Mouse (Mus musculus): ENCODE results near the gene Ap3s2. TPM values are rescaled to one million over a fixed set of nuclear protein-coding genes. Genes with fewer than 3 reads are reported as not detected.

Ap3s2 gene
- polyA plus RNA-seq, 1 experiment from 2014 or later, result 33.9 TPM

DNA sequence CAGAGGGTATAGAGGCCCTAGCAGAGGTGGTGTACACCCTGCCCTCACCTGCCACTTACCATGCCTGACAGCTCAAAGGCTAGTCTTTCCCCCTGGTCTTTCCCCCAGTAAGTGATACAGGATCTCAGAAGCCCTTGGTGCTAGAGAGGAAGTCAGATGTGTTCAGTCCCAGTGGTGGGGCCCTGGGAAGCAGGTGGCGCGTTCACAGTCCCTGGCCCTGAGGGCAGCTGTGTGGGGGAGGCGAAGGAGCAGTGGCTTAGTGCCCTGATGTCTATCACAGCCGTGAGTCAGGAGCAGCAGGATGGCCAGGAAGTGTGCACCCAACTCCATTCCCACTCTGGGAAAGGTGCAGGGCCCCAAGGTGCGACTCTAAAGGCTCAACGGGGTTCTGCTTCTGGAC lies 40.4 kb downstream of the Ap3s2 start:
- WGBS, result 54% methylated on average over 6 of the region's 6 CpGs
- H3K9ac ChIP-seq (ENCODE audit: low read depth, low read length), result no peak overlapping the region
- no peak overlapping the region for H3K4me3 ChIP-seq (ENCODE audit: low read length)
- H3K9me3 ChIP-seq (ENCODE audit: control insufficient read depth, low read length), result no peaks in the 10 kb centered on the region
- no peak overlapping the region for H3K4me2 ChIP-seq (replicated peaks; ENCODE audit: low read depth, low read length)
- H3K36me3 ChIP-seq (ENCODE audit: control insufficient read depth, insufficient read depth, low read length), result peaks cover 21% of the 10 kb centered on the region
- no peaks in the 10 kb centered on the region for H3K27me3 ChIP-seq (ENCODE audit: control insufficient read depth, insufficient read depth, low read length)
- H3K4me1 ChIP-seq (ENCODE audit: control insufficient read depth, insufficient read depth, low read length), result peaks cover 12% of the 10 kb centered on the region; the same call in 1 of the 2 replicates
- 0 out of 2 replicates have a peak overlapping the region, but pooled peaks have one; percentile 38 for H3K27ac ChIP-seq (ENCODE audit: low read depth, low read length)
- ATAC-seq (ENCODE audit: low FRiP score, low TSS enrichment), result peak; percentile 53

DNA sequence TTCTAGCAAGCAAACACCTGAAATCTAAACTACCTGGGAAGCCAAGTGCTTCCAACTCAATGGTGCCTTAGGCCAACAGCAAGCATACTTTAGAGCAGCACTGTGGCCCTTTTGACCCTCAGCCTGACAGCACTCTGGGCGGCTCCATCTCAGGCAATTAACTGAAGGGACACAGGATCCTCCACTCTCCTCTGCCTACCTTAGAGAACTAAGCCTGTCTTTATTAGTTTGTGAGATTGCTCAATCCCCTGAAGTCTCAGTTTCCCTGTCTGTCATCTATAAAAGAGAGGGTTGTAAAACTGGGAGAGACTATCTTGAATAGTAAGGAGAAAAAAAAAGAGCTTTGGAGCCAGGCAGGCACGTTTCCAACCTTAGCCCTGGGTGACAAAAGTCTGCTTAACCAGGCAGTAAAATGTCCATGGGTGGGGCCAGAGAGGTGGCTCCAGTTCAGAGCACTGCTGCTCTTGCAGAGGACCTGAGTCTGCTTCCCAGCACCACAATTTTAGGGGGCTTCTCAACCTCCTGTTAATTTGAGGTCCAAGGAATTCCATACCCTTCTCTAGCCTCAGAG lies 41.9 kb downstream of the Ap3s2 start:
- WGBS, result 26% methylated on average over 2 of the region's 2 CpGs
- Histone ChIP-seq H3K27ac (ENCODE audit: low read depth, low read length) (no peak overlapping the region), H3K9ac (ENCODE audit: low read depth, low read length) (no peak overlapping the region), H3K4me3 (ENCODE audit: low read length) (no peak overlapping the region), H3K4me2 (replicated peaks; ENCODE audit: low read depth, low read length) (no peak overlapping the region), H3K4me1 (ENCODE audit: control insufficient read depth, insufficient read depth, low read length) (peaks cover 12% of the 10 kb centered on the region; the same call in 1 of the 2 replicates), H3K36me3 (ENCODE audit: control insufficient read depth, insufficient read depth, low read length) (peaks cover 20% of the 10 kb centered on the region), H3K27me3 (ENCODE audit: control insufficient read depth, insufficient read depth, low read length) (no peaks in the 10 kb centered on the region), H3K9me3 (ENCODE audit: control insufficient read depth, low read length) (no peaks in the 10 kb centered on the region)
- ATAC-seq (ENCODE audit: low FRiP score, low TSS enrichment), result no peak

DNA sequence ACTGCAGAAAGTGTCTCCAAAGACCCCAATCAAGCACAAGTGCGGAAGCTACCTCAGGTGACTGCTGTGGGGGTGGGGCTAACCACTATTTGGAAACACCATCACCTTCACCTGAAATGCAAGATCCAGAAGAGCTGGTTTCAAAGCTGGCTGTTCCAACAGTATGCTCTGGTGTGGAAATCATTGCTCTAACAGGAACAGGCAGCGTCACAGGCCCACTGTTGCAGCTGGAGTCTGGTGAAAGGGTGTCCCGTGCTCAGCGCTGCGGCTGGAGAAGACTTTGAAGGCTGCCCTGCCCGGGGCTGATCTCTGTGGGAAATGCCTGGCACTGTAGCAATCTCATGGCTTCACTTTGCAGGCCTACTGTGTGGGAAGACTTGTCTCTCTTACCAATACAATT lies 47.0 kb downstream of the Ap3s2 start:
- Histone ChIP-seq H3K4me2 (replicated peaks; ENCODE audit: low read depth, low read length) (no peak overlapping the region), H3K4me3 (ENCODE audit: low read length) (no peak overlapping the region), H3K9me3 (ENCODE audit: control insufficient read depth, low read length) (no peaks in the 10 kb centered on the region), H3K36me3 (ENCODE audit: control insufficient read depth, insufficient read depth, low read length) (peaks cover 3% of the 10 kb centered on the region; the same call in 1 of the 2 replicates), H3K27me3 (ENCODE audit: control insufficient read depth, insufficient read depth, low read length) (no peaks in the 10 kb centered on the region), H3K27ac (ENCODE audit: low read depth, low read length) (no peak overlapping the region), H3K4me1 (ENCODE audit: control insufficient read depth, insufficient read depth, low read length) (no peaks in the 10 kb centered on the region), H3K9ac (ENCODE audit: low read depth, low read length) (no peak overlapping the region)
- WGBS, result 87% methylated on average over 6 of the region's 6 CpGs
- no peak for ATAC-seq (ENCODE audit: low FRiP score, low TSS enrichment)

DNA sequence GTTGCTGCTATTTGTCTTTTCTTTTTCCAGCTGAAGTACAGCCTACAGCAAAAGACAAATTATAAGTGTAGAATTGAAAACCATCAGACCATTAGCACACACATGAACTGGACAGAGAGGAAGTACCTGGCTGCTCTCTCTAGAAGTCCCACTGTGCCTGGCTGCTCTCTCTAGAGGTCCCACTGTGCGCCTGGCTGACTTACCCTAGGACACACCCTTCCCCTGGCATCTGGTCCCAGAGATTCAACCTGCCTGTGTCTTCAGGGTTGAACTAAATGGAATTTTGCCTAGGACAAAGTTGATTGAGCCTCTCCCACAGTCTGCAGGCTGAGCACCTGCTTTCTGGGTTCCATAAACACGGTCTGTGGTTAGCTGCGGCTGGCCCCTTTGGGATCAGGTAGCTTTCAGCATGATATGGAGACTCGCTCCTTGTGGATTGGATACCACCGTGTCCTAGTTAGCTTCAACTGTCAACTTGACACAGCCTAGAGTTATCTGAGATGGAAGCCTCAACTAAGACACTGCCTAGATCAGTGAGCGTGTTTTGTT lies 48.6 kb downstream of the Ap3s2 start:
- Histone ChIP-seq H3K9ac (ENCODE audit: low read depth, low read length) (no peak overlapping the region), H3K27ac (ENCODE audit: low read depth, low read length) (no peak overlapping the region), H3K9me3 (ENCODE audit: control insufficient read depth, low read length) (no peaks in the 10 kb centered on the region), H3K4me2 (replicated peaks; ENCODE audit: low read depth, low read length) (no peak overlapping the region), H3K36me3 (ENCODE audit: control insufficient read depth, insufficient read depth, low read length) (no peaks in the 10 kb centered on the region; the same call in 1 of the 2 replicates), H3K27me3 (ENCODE audit: control insufficient read depth, insufficient read depth, low read length) (no peaks in the 10 kb centered on the region), H3K4me1 (ENCODE audit: control insufficient read depth, insufficient read depth, low read length) (no peaks in the 10 kb centered on the region), H3K4me3 (ENCODE audit: low read length) (no peak overlapping the region)
- no peak for ATAC-seq (ENCODE audit: low FRiP score, low TSS enrichment)
- WGBS, result 85% methylated on average over 6 of the region's 6 CpGs

DNA sequence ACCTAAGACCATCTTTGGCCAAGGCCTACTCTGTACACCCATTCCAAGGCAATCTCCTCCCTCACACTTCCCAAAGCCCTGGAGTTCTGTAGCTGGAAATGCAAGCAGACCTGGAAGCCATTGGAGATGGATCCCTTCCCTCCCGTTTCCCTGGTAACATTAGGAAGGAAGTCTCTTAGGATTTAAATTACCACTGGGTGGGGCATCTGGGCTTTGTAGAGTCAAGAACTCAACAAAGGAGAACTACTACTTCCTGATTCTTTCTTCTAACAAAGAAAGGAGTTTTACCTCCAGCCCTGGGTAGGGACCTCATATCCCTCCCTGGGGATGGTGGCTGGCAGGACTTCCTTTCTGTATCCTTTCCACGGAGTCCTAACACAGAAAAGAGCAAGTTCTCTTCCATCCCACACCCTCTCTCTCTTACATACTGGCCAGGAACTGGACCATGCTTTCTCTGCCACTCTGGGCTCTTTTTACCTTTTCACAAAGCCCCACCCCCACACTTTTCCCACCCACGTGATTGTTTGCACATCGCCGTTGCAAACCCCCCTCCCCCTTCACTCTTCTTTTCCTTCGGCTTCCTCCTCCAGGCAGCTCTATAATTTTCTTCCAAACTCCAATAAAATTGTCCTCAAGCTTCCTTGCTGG lies 51.3 kb downstream of the Ap3s2 start:
- ATAC-seq (ENCODE audit: low FRiP score, low TSS enrichment), result no peak
- H3K4me1 ChIP-seq (ENCODE audit: control insufficient read depth, insufficient read depth, low read length), result no peaks in the 10 kb centered on the region
- no peaks in the 10 kb centered on the region for H3K9me3 ChIP-seq (ENCODE audit: control insufficient read depth, low read length)
- H3K4me3 ChIP-seq (ENCODE audit: low read length), result no peak overlapping the region
- WGBS, result 36% methylated on average over 6 of the region's 6 CpGs
- H3K4me2 ChIP-seq (replicated peaks; ENCODE audit: low read depth, low read length), result no peak overlapping the region
- H3K27ac ChIP-seq (ENCODE audit: low read depth, low read length), result no peak overlapping the region
- no peaks in the 10 kb centered on the region for H3K27me3 ChIP-seq (ENCODE audit: control insufficient read depth, insufficient read depth, low read length)
- H3K9ac ChIP-seq (ENCODE audit: low read depth, low read length), result no peak overlapping the region
- H3K36me3 ChIP-seq (ENCODE audit: control insufficient read depth, insufficient read depth, low read length), result no peaks in the 10 kb centered on the region

DNA sequence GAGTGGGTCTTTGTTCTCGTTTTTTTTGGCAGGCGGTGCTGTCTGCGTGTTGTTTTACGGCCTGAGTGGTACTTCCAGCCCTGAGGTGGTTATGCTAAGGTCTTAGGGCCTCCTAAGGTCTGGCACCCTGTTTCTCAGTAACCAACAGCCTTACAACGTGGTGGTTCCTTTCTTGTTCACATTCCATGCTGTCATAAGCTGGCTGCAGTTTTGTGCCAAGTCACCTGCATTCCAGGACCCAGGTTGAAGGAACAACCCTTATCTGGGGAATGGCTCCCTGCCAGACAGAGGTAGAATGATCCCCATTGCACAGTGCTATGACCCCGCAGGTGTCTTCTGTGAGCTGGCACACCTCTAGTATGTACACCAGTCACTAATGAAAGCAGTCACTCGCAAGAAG lies 52.0 kb downstream of the Ap3s2 start:
- no peaks in the 10 kb centered on the region for H3K4me1 ChIP-seq (ENCODE audit: control insufficient read depth, insufficient read depth, low read length)
- no peak overlapping the region for H3K4me3 ChIP-seq (ENCODE audit: low read length)
- H3K4me2 ChIP-seq (replicated peaks; ENCODE audit: low read depth, low read length), result no peak overlapping the region
- H3K36me3 ChIP-seq (ENCODE audit: control insufficient read depth, insufficient read depth, low read length), result no peaks in the 10 kb centered on the region
- H3K9ac ChIP-seq (ENCODE audit: low read depth, low read length), result no peak overlapping the region
- ATAC-seq (ENCODE audit: low FRiP score, low TSS enrichment), result no peak
- H3K27me3 ChIP-seq (ENCODE audit: control insufficient read depth, insufficient read depth, low read length), result no peaks in the 10 kb centered on the region
- WGBS, result 67% methylated on average over 7 of the region's 7 CpGs
- no peaks in the 10 kb centered on the region for H3K9me3 ChIP-seq (ENCODE audit: control insufficient read depth, low read length)
- no peak overlapping the region for H3K27ac ChIP-seq (ENCODE audit: low read depth, low read length)

DNA sequence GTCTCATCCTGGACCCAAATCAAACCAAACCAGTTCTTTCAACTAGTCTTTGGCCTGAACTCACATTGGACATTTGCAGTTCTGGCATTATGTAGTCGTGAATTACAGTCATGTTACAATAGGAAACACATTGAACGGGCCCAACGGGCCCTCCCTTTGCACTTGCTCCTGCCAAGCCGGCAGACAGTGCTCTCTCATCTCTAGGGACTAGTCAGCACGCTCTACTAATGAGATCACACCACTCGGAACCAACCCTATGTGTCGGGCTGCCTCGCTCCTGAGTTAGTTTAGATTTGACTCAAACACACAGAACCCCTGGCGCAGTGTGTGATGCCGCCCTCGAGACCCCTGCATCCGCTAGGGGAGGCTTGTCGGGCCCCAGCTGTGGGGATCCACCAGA lies 52.6 kb downstream of the Ap3s2 start:
- H3K27ac ChIP-seq (ENCODE audit: low read depth, low read length), result no peak overlapping the region
- WGBS, result 77% methylated on average over 13 of the region's 13 CpGs

DNA sequence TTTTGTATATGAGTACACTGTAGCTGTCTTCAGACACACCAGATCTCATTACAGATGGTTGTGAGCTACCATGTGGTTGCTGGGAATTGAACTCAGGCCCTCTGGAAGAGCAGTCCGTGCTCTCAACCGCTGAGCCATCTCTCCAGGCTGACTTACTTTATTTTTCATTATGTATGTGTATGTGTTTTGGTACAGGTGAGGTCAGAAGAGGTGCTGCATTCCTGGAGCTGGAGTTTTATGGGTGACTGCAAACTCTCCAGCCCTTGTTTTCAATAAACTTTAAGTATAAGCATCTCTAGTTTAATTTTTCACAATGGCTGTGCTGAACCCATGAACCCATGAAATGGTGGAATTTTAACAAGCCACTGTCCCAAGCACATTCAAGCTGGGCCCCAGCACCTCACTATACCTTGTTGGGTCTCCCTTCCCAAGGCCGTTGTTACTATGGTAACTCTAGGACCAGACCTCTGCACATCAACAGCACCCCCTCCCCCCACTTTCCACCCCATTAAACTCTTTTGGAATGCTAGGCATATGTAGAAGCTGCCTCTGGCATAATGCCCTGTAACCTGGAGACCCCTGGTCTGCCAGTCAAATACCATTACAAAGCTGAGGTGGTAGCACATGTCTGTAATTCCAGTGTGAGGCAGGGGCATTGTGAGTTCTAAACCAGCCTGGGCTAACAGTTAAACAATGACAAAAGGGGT lies 54.0 kb downstream of the Ap3s2 start:
- H3K27me3 ChIP-seq (ENCODE audit: control insufficient read depth, insufficient read depth, low read length), result no peaks in the 10 kb centered on the region
- 62% methylated on average over 3 of the region's 3 CpGs for WGBS
- H3K9me3 ChIP-seq (ENCODE audit: control insufficient read depth, low read length), result no peaks in the 10 kb centered on the region
- no peak overlapping the region for H3K9ac ChIP-seq (ENCODE audit: low read depth, low read length)
- H3K27ac ChIP-seq (ENCODE audit: low read depth, low read length), result peak overlapping the region; percentile 42
- ATAC-seq (ENCODE audit: low FRiP score, low TSS enrichment), result peak; percentile 77
- no peaks in the 10 kb centered on the region for H3K4me1 ChIP-seq (ENCODE audit: control insufficient read depth, insufficient read depth, low read length)
- H3K4me3 ChIP-seq (ENCODE audit: low read length), result no peak overlapping the region
- no peak overlapping the region for H3K4me2 ChIP-seq (replicated peaks; ENCODE audit: low read depth, low read length)
- no peaks in the 10 kb centered on the region for H3K36me3 ChIP-seq (ENCODE audit: control insufficient read depth, insufficient read depth, low read length)

More for the DNA sequence above, 52.6 kb downstream of the Ap3s2 start:
- no peak for ATAC-seq (ENCODE audit: low FRiP score, low TSS enrichment)
- H3K4me3 ChIP-seq (ENCODE audit: low read length), result no peak overlapping the region
- H3K36me3 ChIP-seq (ENCODE audit: control insufficient read depth, insufficient read depth, low read length), result no peaks in the 10 kb centered on the region
- H3K4me1 ChIP-seq (ENCODE audit: control insufficient read depth, insufficient read depth, low read length), result no peaks in the 10 kb centered on the region
- H3K27me3 ChIP-seq (ENCODE audit: control insufficient read depth, insufficient read depth, low read length), result no peaks in the 10 kb centered on the region
- no peak overlapping the region for H3K4me2 ChIP-seq (replicated peaks; ENCODE audit: low read depth, low read length)
- no peaks in the 10 kb centered on the region for H3K9me3 ChIP-seq (ENCODE audit: control insufficient read depth, low read length)
- no peak overlapping the region for H3K9ac ChIP-seq (ENCODE audit: low read depth, low read length)

DNA sequence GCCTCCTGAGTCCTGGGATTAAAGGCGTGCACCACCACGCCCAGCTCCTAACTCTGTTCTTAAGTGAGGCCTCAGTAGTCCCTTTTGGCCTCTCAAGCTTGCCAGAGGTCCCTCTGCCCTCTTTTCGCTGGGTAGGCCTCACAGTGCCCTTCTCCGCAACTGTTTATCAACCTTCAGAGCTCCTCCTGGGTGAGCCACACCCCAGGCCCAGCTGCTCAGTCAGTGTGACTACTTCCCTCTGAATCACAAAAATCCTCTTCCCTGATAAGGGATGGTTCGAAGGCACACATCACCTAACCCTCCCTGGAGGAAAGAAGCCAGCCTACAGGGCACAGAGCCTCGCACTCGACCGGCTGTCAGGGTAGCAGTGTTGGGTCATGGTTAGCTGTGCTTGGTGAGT lies 58.7 kb downstream of the Ap3s2 start:
- no peak overlapping the region for H3K27ac ChIP-seq (ENCODE audit: low read depth, low read length)
- 87% methylated on average over 8 of the region's 8 CpGs for WGBS
- no peak; the same call in 1 of the 2 replicates for ATAC-seq (ENCODE audit: low FRiP score, low TSS enrichment)
- no peak overlapping the region for H3K4me3 ChIP-seq (ENCODE audit: low read length)
- H3K9me3 ChIP-seq (ENCODE audit: control insufficient read depth, low read length), result no peaks in the 10 kb centered on the region
- no peak overlapping the region for H3K4me2 ChIP-seq (replicated peaks; ENCODE audit: low read depth, low read length)
- no peak overlapping the region for H3K9ac ChIP-seq (ENCODE audit: low read depth, low read length)
- no peaks in the 10 kb centered on the region for H3K36me3 ChIP-seq (ENCODE audit: control insufficient read depth, insufficient read depth, low read length)
- H3K4me1 ChIP-seq (ENCODE audit: control insufficient read depth, insufficient read depth, low read length), result peaks cover 10% of the 10 kb centered on the region
- H3K27me3 ChIP-seq (ENCODE audit: control insufficient read depth, insufficient read depth, low read length), result no peaks in the 10 kb centered on the region
